Mouse (Mus musculus): Measurements from ENCODE around the gene Sned1. TPM values are rescaled to one million over a fixed set of nuclear protein-coding genes. Genes with fewer than 3 reads are reported as not detected.
"Not testable (repeated sequence)": the region's sequence is repeated elsewhere in the genome, so short reads cannot be mapped to it uniquely, and the experiment has no call there.

Sned1 gene
- total RNA-seq (2017): 0.25 and 0.63 TPM in 2 replicates

DNA sequence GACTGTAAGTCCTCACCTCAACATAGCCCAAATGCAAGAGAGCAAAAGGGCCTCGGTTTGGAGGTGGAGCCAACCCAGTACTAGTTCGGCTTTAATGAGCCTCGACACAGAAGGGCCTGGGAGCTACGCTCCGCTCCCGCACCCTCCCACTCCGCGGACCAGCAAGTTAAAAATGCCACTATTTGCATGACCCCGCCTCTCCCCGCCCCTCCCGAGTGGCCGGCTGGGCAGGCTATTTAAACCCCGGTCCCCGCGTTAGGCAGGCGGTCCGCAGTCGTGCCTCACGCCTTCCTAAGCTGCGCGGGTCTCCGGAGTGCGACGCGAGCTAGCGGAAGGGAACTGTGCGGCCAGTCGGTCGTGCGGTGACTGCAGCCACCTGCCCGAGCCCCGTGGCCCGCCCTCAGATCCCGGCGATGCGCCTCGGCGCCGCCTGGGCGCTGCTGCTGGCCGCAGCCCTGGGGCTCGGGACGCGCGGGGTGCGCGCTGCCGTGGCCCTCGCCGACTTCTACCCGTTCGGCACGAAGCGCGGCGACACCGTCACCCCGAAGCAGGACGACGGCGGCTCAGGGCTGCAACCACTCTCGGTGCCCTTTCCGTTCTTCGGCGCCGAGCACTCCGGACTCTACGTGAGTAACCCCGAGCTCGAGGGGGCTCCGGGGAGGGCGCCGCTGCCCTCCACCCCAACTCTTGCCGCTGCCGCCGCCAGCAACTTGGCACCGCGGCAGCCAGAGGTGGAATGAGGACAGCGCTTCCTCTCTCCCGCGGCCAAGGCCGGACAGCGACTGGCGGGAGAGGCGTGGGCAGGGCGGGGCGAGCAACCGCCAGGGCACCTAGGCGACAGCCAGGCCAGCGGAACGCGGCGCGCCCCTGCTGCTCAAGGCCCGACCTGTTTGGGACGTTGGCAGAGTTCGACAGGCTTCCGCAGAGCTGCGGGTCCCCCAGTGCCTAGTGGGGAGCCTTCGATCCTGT, at the start of gene Sned1:
TSS of gene Sned1 (plus strand) at position 266 of the 969 bp plus-strand sequence.
- peak; percentile 57 to 75 for ATAC-seq (replicated peaks in 1 of 2; ENCODE audit: insufficient read depth in 1 of 2, low FRiP score in 2 of 2, low TSS enrichment in 1 of 2, low read depth in 1 of 2, poor library complexity in 2 of 2, severe bottlenecking in 2 of 2)

DNA sequence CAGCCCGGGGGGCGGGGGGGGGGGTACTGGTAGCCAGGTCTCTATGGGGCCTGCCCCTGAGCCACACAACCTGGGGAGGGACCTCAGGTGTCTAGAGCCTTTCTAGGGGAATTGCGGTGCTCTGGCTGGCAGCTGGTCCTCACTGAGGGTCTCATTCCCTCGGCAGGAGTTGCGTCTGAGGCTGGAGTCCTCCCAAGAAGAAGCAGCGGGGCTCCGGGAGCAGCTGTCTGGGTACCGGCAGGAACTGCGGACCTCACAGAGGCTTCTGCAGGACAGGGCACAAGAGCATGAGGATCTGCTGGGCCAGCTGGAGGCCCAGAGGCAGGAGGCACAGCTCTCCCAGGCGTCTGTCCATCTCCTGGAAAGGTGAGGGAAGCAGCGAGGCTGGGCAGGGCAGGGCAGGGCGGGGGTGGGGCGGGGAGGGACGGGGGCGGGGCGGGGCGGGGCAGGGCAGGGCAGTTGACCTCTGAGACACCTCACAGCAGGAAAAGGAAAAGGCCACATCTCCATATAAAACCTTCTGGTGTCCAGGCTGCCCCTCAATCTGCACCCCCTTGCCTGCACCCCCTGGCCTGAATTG, 44.8 kb upstream of the Sned1 start:
- ATAC-seq (replicated peaks in 1 of 2; ENCODE audit: insufficient read depth in 1 of 2, low FRiP score in 2 of 2, low TSS enrichment in 1 of 2, low read depth in 1 of 2, poor library complexity in 2 of 2, severe bottlenecking in 2 of 2): no peak

DNA sequence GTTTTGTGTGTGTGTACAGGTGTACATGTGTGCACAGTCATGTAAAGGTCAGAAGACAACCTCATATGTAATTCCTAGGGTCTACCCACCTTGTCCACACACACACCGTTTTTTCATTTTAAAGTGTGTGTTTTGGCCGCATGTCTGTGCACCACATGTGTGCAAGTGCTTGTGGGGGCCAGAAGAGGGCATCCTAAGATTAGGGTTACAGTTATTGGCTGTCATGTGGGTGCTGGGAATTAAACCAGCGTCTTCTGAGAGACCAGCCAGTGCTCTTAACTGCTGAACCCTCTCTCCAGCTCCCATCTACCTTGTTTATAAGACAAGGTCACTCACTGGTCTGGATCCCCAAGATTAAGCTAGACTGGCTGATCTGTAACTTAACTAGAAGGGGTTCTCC, 40.7 kb upstream of the Sned1 start:
- no peak for ATAC-seq (replicated peaks in 1 of 2; ENCODE audit: insufficient read depth in 1 of 2, low FRiP score in 2 of 2, low TSS enrichment in 1 of 2, low read depth in 1 of 2, poor library complexity in 2 of 2, severe bottlenecking in 2 of 2)

DNA sequence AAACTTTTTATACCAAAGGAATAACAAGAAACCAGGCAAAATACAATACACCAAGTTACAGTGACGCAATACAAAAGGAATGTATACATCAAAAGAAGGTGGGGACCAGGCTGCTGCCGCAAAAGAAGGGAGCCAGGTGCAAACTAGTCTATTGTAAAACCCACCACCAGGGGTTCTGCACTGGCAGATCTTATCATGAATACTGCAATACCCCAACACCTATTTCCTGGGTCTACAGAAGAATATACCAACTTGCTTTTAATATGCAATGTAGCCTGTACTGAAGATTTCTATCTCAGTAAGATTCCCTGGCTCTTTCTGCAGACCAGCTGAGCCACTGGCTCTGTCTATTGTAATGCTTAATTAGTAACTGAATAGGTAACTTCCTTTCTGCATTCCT, 38.2 kb upstream of the Sned1 start:
- not testable (repeated sequence) for ATAC-seq (replicated peaks in 1 of 2; ENCODE audit: insufficient read depth in 1 of 2, low FRiP score in 2 of 2, low TSS enrichment in 1 of 2, low read depth in 1 of 2, poor library complexity in 2 of 2, severe bottlenecking in 2 of 2)

DNA sequence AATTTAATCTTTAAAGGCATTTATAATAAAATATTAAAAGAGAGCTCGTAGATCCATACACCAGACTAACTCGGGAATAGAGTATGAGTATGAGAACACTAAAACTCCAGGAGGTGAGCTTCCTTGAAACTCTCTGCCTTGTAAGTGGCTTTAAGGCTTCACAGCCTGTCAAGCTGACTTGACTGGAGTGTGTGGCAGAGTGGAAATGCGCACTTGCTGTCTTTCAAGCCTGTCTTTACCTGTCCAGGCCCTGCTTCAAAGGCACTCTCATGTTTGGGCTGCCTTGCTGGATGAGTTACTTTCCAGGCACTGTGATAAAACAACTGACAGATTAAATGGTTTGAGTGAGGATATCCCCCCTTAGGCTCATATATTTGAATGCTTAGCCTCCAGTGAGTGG, 37.7 kb upstream of the Sned1 start:
- ATAC-seq (replicated peaks in 1 of 2; ENCODE audit: insufficient read depth in 1 of 2, low FRiP score in 2 of 2, low TSS enrichment in 1 of 2, low read depth in 1 of 2, poor library complexity in 2 of 2, severe bottlenecking in 2 of 2): no peak

DNA sequence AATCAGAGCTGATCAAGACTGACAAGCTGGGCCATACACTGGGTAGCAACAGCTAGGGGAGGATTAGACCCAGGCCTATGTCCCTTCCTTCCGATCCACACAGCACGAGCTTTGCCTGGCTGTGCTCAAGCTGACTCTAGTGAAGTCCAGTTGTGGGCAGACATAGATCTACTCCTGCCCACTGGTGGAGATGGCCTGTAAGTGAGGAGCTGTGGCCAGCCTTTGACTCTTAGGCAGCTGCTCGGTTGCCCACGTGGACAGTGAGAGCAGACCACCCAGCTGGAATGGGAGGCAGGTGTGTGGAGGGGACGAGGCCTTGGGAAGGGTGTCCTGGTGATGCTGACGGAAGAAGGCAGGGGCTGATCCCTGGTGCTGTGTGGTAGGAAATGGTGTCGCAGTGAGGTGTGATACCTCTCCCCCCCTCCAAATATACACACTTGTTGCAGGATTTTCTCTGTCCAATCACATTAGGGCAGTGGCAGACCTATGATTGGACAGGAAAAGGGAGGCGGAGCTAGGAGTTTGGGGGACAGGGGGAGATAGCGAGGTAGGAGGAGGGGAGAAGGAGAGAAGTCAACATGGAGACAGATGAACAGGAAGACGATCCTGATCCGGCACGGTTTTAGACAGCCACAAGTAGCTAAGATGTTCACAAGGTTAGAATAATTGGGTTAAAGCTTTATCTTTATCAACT, 29.2 kb upstream of the Sned1 start:
- ATAC-seq (replicated peaks in 1 of 2; ENCODE audit: insufficient read depth in 1 of 2, low FRiP score in 2 of 2, low TSS enrichment in 1 of 2, low read depth in 1 of 2, poor library complexity in 2 of 2, severe bottlenecking in 2 of 2): no peak

DNA sequence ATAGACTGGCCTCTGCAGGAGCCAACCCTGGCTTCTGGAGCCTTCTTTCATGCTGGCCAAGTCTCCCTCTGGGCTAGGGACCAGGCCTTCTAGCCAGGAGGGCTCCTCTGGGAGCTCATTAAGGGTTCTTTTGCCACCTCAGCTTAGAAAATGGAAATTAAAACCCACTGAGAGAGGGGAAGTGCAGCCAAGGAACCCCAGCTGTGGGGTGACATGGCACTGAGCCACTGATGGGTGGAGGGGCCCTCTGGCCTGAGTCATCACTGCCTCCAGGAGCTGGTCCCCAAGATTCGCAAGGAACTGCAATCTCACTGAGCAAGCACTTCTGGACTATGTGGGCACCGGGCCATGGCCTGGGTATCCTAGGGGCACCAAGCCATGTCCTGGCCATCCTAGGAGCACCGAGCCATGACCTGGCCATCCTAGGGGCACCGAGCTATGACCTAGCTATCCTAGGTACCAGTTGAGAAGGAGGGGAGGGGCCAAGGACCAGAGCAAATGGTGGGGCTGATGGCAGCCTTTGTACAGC, 28.0 kb upstream of the Sned1 start:
- ATAC-seq (replicated peaks in 1 of 2; ENCODE audit: insufficient read depth in 1 of 2, low FRiP score in 2 of 2, low TSS enrichment in 1 of 2, low read depth in 1 of 2, poor library complexity in 2 of 2, severe bottlenecking in 2 of 2): no peak

DNA sequence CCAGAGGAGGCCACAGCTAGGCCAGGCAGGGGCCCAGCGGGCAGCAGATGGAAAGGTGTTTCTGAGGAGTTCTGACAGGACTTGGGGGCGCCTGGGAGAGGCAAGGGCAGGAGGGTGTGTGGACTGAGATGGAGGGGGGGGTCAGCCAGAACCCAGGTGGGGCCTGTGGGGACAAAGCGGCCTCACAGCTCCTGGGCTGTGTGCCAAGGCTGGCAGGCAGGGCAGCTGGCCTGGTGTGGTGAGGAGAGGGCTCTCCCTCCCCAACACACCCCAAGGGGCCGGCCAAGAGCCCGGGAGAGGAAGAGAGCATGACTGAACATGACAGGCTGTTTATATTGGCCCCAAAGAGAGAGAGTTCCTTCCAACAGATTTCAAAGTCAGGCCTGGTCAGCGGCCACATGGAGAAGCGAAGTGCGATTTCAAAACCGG, 25.4 kb upstream of the Sned1 start:
- peak; percentile 30 to 70; a peak in 3 of 4 replicates for ATAC-seq (replicated peaks in 1 of 2; ENCODE audit: insufficient read depth in 1 of 2, low FRiP score in 2 of 2, low TSS enrichment in 1 of 2, low read depth in 1 of 2, poor library complexity in 2 of 2, severe bottlenecking in 2 of 2)

DNA sequence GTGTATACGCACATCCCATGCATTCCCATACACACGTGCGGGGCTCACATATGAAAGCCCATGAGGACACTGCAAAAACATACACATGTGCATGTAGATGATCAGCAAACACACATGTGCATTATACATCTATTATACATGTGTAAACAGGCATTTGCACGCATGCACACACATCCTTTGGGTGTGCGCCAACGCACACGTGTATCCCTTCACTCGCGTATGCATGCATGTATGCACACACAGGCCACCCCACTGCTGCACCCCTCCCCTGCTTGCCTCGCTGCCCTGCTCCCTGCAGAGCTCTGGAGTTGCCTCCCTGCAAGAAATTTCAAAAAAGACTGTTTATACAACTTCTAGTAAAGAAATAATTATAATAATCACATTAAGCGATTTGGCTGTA, 24.6 kb upstream of the Sned1 start:
- ATAC-seq (replicated peaks in 1 of 2; ENCODE audit: insufficient read depth in 1 of 2, low FRiP score in 2 of 2, low TSS enrichment in 1 of 2, low read depth in 1 of 2, poor library complexity in 2 of 2, severe bottlenecking in 2 of 2): no peak

DNA sequence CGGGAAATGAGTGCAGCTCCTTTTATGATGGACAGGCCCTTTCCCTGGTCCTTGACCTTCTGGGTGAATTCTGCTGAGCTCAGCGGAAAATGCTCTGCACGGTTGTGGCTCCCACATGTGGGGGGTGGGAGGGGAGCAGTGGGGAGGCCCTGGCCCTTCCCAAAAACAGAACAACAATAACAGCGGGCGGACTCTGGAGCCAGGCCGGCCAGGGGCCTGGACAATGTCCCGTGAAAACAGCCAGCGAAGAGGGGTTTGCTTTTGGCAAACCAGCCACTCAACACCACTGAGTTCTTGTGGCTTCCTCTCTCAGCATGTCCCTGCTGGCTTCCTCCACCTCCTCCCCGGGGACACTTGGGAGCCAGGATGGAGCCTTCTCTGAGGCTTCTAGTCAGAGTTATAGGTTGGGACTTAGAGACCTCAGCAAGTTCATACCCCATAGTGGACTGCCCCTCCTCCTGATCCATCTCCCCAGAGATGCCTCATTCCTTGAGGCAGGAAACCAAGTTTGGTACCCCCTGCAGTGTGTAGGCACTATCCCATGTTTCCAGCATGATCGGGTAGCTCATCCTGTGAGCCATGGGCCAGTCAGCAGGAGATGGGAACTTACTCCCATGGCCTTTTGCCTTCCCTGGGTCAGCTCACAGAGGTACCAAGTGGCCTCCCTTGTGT, 24.0 kb upstream of the Sned1 start:
- no peak for ATAC-seq (replicated peaks in 1 of 2; ENCODE audit: insufficient read depth in 1 of 2, low FRiP score in 2 of 2, low TSS enrichment in 1 of 2, low read depth in 1 of 2, poor library complexity in 2 of 2, severe bottlenecking in 2 of 2)

DNA sequence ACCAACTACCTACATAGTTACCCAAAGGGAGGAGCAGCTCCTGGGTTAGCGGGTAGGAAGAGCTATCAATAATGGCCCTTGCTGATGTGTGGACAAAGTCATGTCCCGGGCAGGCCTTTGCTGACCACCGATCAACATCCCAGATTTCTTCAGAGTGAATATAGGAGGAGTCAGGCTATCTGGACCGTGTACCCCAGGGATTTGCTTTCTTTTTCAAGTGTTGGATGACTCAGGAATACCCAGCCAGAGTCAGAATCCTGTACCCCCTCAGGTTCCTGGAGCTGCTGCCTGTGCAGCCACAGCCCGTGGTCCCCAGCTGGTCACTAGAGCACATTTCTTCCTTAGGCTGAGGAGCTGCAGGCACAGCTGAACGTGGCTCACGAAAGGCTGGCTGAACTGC, 23.2 kb upstream of the Sned1 start:
- no peak for ATAC-seq (replicated peaks in 1 of 2; ENCODE audit: insufficient read depth in 1 of 2, low FRiP score in 2 of 2, low TSS enrichment in 1 of 2, low read depth in 1 of 2, poor library complexity in 2 of 2, severe bottlenecking in 2 of 2)

DNA sequence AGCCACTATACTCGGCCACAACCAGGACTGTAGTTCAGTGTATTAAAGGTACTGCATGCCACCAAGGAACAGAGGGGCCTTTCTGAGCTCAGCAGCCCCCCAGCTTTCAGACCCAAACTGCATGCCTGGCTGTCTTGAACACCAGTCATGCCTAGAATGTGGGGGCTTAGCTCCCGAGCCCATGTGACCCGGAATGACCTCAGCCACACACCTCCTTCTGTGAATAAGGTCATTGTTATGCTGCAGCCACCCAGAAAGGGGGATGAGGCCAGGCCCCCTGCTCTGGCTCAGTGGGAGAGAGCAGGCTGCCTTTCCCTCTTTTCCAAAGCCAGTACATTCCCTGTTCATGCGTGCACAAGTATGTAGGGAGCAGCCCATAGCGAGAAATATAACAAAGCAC, 21.0 kb upstream of the Sned1 start:
- ATAC-seq (replicated peaks in 1 of 2; ENCODE audit: insufficient read depth in 1 of 2, low FRiP score in 2 of 2, low TSS enrichment in 1 of 2, low read depth in 1 of 2, poor library complexity in 2 of 2, severe bottlenecking in 2 of 2): no peak

DNA sequence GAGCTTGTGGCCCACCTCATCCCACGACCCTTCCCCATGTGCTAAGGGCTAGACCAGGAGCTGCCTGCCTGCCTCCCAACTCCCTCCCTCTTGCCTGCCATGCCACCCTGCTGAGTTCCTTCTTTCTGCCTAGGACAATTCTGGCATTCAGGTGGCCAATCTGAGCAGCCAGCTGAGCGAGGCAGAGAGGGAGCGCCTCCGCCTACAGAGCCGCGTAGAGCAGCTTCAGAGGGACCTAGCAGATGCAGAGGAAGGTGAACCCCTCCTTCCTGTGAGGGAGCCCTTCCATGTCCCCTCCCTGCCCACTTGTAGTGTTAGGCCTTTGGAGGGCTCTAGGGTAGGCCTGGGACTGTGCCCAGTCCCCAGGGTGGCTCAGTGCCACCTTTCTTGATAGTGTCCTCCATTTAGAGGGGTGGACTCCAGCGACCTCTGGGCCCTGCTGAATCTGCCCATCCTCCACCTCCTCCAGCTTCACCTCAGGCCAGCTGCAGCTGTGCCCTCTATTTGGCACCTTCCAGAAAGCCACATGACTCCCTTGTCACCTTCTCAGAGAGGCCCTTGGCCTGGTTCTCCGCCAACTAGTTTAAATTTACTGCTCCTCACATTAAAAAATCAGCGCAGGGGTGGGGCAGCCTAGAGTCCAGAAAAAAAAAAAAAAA, 18.7 kb upstream of the Sned1 start:
- peak; percentile 51 to 57 for ATAC-seq (replicated peaks in 1 of 2; ENCODE audit: insufficient read depth in 1 of 2, low FRiP score in 2 of 2, low TSS enrichment in 1 of 2, low read depth in 1 of 2, poor library complexity in 2 of 2, severe bottlenecking in 2 of 2)

DNA sequence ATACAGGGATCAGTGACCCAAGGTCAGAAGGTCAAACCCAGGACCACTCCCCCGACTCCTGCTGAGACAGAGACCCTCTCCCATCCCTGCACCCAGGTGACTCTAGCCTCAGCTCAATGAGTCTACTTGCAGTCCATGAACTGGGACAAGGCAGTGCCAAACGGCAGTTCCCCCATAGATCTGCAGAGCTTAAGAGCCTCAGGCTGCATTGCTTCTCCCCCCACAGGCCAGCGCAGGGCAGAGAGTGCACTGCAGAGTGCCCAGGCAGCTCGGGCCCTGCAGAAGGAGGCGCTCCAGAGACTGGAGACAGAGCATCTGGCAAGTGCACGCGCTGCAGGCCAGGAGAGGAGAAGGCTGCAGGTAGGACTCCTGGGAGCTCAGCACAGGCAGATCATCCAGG, 18.1 kb upstream of the Sned1 start:
- 0 out of 4 replicates have a peak, but pooled peaks of 1 of the 2 experiments have one; percentile 25 for ATAC-seq (replicated peaks in 1 of 2; ENCODE audit: insufficient read depth in 1 of 2, low FRiP score in 2 of 2, low TSS enrichment in 1 of 2, low read depth in 1 of 2, poor library complexity in 2 of 2, severe bottlenecking in 2 of 2)

DNA sequence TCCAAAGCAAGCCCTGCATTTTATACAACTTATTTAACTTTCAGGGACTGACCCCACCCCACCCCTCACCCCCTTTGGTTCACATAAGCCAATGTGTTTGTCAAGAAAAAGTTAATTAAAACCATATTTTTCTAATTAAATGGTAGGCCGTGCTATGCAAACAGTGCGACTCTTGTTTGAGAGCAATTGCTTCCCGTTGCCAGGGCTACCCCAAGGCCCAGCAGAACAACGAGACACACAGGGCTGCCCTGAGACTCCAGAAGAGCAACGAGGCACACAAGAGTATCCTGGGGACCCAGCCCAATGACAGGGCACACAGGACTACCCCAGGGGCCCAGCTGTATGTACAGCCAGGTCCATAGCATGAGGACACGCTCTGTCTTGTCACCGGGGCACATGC, 14.9 kb upstream of the Sned1 start:
- no peak for ATAC-seq (replicated peaks in 1 of 2; ENCODE audit: insufficient read depth in 1 of 2, low FRiP score in 2 of 2, low TSS enrichment in 1 of 2, low read depth in 1 of 2, poor library complexity in 2 of 2, severe bottlenecking in 2 of 2)

DNA sequence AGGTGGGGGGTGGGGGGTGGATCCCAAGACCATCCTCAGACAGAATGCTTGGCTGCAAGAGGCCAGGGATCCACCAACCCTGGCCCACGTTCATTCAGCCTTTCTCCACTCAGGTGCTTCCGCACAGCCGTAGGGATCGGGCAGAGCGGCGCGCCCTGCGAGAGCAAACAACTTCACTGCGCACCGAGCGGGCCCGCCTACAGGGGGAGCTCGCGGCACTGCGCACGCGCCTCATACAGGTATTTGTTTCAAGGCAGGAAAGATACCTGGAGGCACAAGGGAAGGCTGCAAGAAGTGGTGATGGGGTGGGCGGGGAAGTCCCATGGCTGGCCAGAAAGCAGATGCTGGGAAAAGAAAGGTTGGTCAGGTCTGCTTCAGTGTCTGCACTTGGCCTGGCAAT, 11.7 kb upstream of the Sned1 start:
- peak; percentile 72 to 80 for ATAC-seq (replicated peaks in 1 of 2; ENCODE audit: insufficient read depth in 1 of 2, low FRiP score in 2 of 2, low TSS enrichment in 1 of 2, low read depth in 1 of 2, poor library complexity in 2 of 2, severe bottlenecking in 2 of 2)

DNA sequence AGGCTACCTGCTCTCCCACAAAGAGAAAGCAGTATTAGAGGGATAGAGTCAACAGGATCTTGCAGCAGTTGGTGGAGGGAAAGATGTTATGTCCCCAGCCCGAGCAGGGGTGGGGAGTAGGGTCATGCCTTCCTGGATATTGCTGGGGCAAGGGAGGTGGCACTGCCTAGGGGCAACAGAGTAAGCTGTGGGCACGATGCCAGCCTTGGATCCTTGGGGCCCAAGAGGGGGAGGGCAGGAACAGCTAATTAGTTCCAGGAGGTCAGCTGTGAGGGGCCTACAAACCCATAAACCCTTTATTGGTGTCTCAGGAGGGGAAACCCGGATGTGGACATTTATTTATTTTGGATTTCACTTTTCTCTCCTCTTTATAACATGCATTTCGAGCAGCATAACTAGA, 10.4 kb upstream of the Sned1 start:
- no peak for ATAC-seq (replicated peaks in 1 of 2; ENCODE audit: insufficient read depth in 1 of 2, low FRiP score in 2 of 2, low TSS enrichment in 1 of 2, low read depth in 1 of 2, poor library complexity in 2 of 2, severe bottlenecking in 2 of 2)
